Mouse (Mus musculus) gastrocnemius, postnatal 36 days (tissue): Measurements from ENCODE around the gene Ror1. TPM values are rescaled to one million over a fixed set of nuclear protein-coding genes. Genes with fewer than 3 reads are reported as not detected.
A peak's percentile ranks its signal among the peaks of the same experiment; 100 is the strongest.

ENCODE experiments used
- DNase-seq, 2 experiments: peaks; one replicate each; pipeline ENCODE4 v3.0.0; 2022
- intact Hi-C: fragments of 180-260 bp; cut with DNase I; formaldehyde crosslinking; loops from one replicate; pipeline ENCODE4 v1.15.1; 2025
- total RNA-seq, 2 experiments: library from RNA; stranded (reverse); gene quantifications; 2 replicates each; pipeline ENCODE4 v1.2.3; 2021

The Ror1 gene
- total RNA-seq, 2 experiments from 2014 or later = 1.2 to 1.7 TPM

- intact Hi-C loops = no loop called here
- no peak for DNase-seq
These were observed 274.1 kb downstream of the Ror1 start for GRCm38 (mm10) chr4:100369541-100370174.

- DNase-seq = no peak
- intact Hi-C loops = no loop called here
These were observed 277.2 kb downstream of the Ror1 start for GRCm38 (mm10) chr4:100372806-100373205.

- intact Hi-C loops = no loop called here
- no peak for DNase-seq
These were observed 278.2 kb downstream of the Ror1 start for GRCm38 (mm10) chr4:100373780-100374179.

GRCm38 (mm10) chr4:100375286-100375685, 279.7 kb downstream of the Ror1 start:
- DNase-seq = no peak
- intact Hi-C loops = no loop called here

- DNase-seq = no peak
- intact Hi-C loops = no loop called here
These were observed 280.6 kb downstream of the Ror1 start for GRCm38 (mm10) chr4:100376163-100376562.

- DNase-seq = no peak
- intact Hi-C loops = no loop called here
These were observed 281.6 kb downstream of the Ror1 start for GRCm38 (mm10) chr4:100377231-100377630.

- no peak for DNase-seq
- intact Hi-C loops = no loop called here
These were observed 282.4 kb downstream of the Ror1 start for GRCm38 (mm10) chr4:100377996-100378395.

- no peak for DNase-seq
- intact Hi-C loops = no loop called here
These were observed 286.2 kb downstream of the Ror1 start for GRCm38 (mm10) chr4:100381760-100382159.

GRCm38 (mm10) chr4:100386272-100386988, 290.8 kb downstream of the Ror1 start:
- intact Hi-C loops = no loop called here
- DNase-seq = no peak

GRCm38 (mm10) chr4:100390436-100390835, 294.8 kb downstream of the Ror1 start:
- intact Hi-C loops = no loop called here
- DNase-seq = no peak

- no peak for DNase-seq
- intact Hi-C loops = no loop called here
These were observed 295.4 kb downstream of the Ror1 start for GRCm38 (mm10) chr4:100391021-100391420.

GRCm38 (mm10) chr4:100393374-100394061, 297.9 kb downstream of the Ror1 start:
- no peak for DNase-seq
- intact Hi-C loops = no loop called here

GRCm38 (mm10) chr4:100395407-100395806, 299.8 kb downstream of the Ror1 start:
- intact Hi-C loops = no loop called here
- peak in 1 of 2 experiments; percentile 58 for DNase-seq

GRCm38 (mm10) chr4:100398079-100398478, 302.5 kb downstream of the Ror1 start:
- intact Hi-C loops = no loop called here
- no peak for DNase-seq

- intact Hi-C loops = no loop called here
- no peak for DNase-seq
These were observed 305.5 kb downstream of the Ror1 start for GRCm38 (mm10) chr4:100401078-100401477.

GRCm38 (mm10) chr4:100401581-100402470, 306.2 kb downstream of the Ror1 start:
- intact Hi-C loops = no loop called here

GRCm38 (mm10) chr4:100407261-100407874, 311.8 kb downstream of the Ror1 start:
- intact Hi-C loops = loop anchor here (2.0 to 5.0 kb wide), 3 partner anchors 195 to 400 kb away; partner anchors contain the start of gene Ror1
- DNase-seq = peak; percentile 72 to 79

More at GRCm38 (mm10) chr4:100401581-100402470, 306.2 kb downstream of the Ror1 start:
- peak; percentile 21 to 46 for DNase-seq

GRCm38 (mm10) chr4:100409521-100409920, 313.9 kb downstream of the Ror1 start:
- DNase-seq = no peak
- intact Hi-C loops = loop anchor here (5.0 kb wide), 2 partner anchors 197 to 402 kb away; no protein-coding TSS in a partner anchor

GRCm38 (mm10) chr4:100411841-100412539, 316.4 kb downstream of the Ror1 start:
- intact Hi-C loops = loop anchor here (10.0 kb wide), 1 partner anchor 123 kb away; no protein-coding TSS in a partner anchor
- no peak for DNase-seq
